Mouse (Mus musculus): ENCODE measurements around the gene Grwd1.

- TF ChIP-seq TAL1 (IDR thresholded peaks at IDR 0.05; ENCODE audit: low read length) (no peak), GATA1 (IDR thresholded peaks at IDR 0.05; ENCODE audit: low read length) (no peak)
Measured at GRCm38 (mm10) chr7:45873061-45873947, 42.6 kb upstream of the Grwd1 start.

All from erythroblast, embryonic 14.5 days (primary cell).